Mouse (Mus musculus) embryonic facial prominence, embryonic 12.5 days (tissue): ENCODE data around the gene Mrpl47. TPM values are rescaled to one million over a fixed set of nuclear protein-coding genes. Genes with fewer than 3 reads are reported as not detected.
"Not testable (repeated sequence)": the region's sequence is repeated elsewhere in the genome, so short reads cannot be mapped to it uniquely, and the experiment has no call there.

ENCODE experiments used
- ATAC-seq: fragments of 200-750 bp; cut with Nextera tagmentation; 2 replicates; pipeline ENCODE4 v1.8.0; 2017; ENCODE audit not compliant: insufficient number of reproducible peaks, insufficient read depth, low FRiP score, low TSS enrichment
- H3K27ac ChIP-seq: fragments of 300-500 bp; sonication (generic); 2 replicates; pipeline ENCODE4 v1.5.1; 2016; ENCODE audit warnings: mild to moderate bottlenecking
- H3K27me3 ChIP-seq: fragments of 300-500 bp; sonication (generic); 2 replicates; pipeline ENCODE4 v1.6.1; 2016; ENCODE audit warnings: mild to moderate bottlenecking, moderate library complexity
- H3K36me3 ChIP-seq: fragments of 300-500 bp; sonication (generic); 2 replicates; pipeline ENCODE4 v1.6.1; 2016; ENCODE audit warnings: mild to moderate bottlenecking
- H3K4me1 ChIP-seq: fragments of 300-500 bp; sonication (generic); 2 replicates; pipeline ENCODE4 v1.6.1; 2016
- H3K4me2 ChIP-seq: fragments of 300-500 bp; sonication (generic); replicated peaks from 2 replicates; pipeline ENCODE4 v1.6.1; 2016; ENCODE audit warnings: mild to moderate bottlenecking, moderate library complexity
- H3K4me3 ChIP-seq: fragments of 300-500 bp; sonication (generic); 2 replicates; pipeline ENCODE4 v1.5.1; 2016; ENCODE audit warnings: mild to moderate bottlenecking
- H3K9ac ChIP-seq: fragments of 300-500 bp; sonication (generic); 2 replicates; pipeline ENCODE4 v1.6.1; 2016; ENCODE audit warnings: mild to moderate bottlenecking, moderate library complexity
- H3K9me3 ChIP-seq: fragments of 300-500 bp; sonication (generic); 2 replicates; pipeline ENCODE4 v1.6.1; 2016; ENCODE audit warnings: mild to moderate bottlenecking, moderate library complexity
- WGBS: fragments of 180-500 bp; shearing (Covaris S2); methylation state at CpG from one replicate; pipeline ENCODE4 v1.1.7; 2016; 5-methylcytosine and 5-hydroxymethylcytosine counted together
- polyA plus RNA-seq: library from polyadenylated mRNA; unstranded; fragments of >200 nt; fragmentation: Nextera tagmentation; extraction: Ambion mirVana; gene quantifications from 2 replicates; pipeline ENCODE4 v1.2.1, GENCODE M21; 2016

Mrpl47 gene
- polyA plus RNA-seq, result 37.0 and 38.1 TPM in 2 replicates

DNA sequence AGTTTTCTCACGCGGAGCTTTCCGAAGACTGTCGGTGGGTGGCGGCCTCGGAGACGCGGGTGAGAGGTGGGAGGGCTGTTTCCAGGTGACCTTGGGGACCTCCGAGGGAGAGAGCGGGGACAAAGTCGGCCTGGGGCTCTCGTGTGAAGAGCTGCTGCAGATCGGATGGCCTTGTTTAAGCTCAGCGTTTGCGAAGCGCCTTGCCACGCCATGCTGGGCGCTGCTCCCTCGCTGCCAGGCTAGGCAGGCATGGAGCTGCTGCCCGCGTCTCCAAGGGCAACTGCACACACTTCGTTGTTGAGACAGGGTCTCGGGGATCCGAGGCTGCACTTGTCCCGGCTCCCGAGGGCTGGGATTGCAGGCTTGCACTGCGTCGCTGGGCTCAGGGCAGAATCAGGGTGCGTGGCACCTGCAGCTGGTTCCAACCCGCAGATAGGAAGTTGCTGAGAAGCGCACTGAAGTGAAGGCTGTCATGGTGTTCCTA, at the start of gene Mrpl47:
Gene Mrpl47 (minus strand): TSS at position 434 of the 484 bp plus-strand sequence.
- H3K27ac ChIP-seq, result peak within 1 kb of the TSS; percentile 70
- under 1% methylated on average over 31 of the region's 31 CpGs for WGBS
- H3K27me3 ChIP-seq, result no peaks in the 10 kb centered on the region
- peaks cover 16% of the 10 kb centered on the region for H3K36me3 ChIP-seq
- ATAC-seq, result peak; percentile 38
- peak within 1 kb of the TSS; percentile 95 for H3K4me3 ChIP-seq
- peak within 1 kb of the TSS; percentile 81 for H3K9ac ChIP-seq
- H3K4me1 ChIP-seq, result peaks cover 20% of the 10 kb centered on the region
- no peaks in the 10 kb centered on the region for H3K9me3 ChIP-seq
- H3K4me2 ChIP-seq, result peak within 1 kb of the TSS; percentile 86

DNA sequence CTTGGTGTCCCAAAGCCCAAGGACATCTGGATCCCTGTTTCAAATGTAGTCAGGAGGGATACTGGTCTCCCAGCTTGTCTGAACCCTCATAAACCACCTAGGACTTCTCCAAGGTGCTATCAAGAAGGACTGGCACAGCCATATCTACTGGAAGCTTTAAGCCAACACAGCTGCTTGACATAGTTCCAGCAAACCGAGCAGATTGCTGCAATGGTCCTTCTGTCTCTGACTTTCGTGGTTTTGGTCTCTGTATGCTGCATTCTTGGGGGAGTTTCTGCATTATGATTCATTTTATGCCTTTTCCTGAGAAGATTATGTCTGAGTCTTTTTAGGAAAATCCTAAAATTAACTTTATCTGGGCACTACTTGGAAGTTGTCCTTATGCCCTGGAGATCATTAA, 33.4 kb upstream of the Mrpl47 start:
- 80% methylated on average over 2 of the region's 2 CpGs for WGBS
- no peaks in the 10 kb centered on the region for H3K4me1 ChIP-seq
- no peaks in the 10 kb centered on the region for H3K9me3 ChIP-seq
- H3K27me3 ChIP-seq, result no peaks in the 10 kb centered on the region
- no peak overlapping the region for H3K4me2 ChIP-seq
- no peak overlapping the region for H3K27ac ChIP-seq
- ATAC-seq, result no peak
- H3K4me3 ChIP-seq, result no peak overlapping the region
- no peak overlapping the region for H3K9ac ChIP-seq
- H3K36me3 ChIP-seq, result no peaks in the 10 kb centered on the region

DNA sequence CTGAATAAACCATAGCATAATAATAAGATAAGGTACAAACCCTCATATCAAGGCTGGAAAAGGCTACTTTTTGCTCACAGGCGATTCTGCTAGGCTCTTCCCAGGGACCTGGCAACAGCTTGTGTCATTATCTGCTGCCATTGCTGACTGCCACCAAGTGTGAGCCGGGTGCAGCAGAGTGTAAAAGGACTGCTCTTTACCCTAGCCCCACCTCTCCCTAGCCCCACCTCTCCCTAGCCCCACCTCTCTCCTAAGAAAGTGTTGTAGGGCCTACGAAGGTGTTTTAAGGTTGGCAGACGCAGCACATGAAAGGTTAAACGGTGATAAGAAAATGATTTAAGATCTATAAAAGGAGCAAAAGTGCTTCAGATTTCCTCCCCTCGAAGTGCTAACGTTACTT, 26.5 kb upstream of the Mrpl47 start:
- H3K9me3 ChIP-seq, result no peaks in the 10 kb centered on the region
- no peak for ATAC-seq
- WGBS, result 51% methylated on average over 7 of the region's 7 CpGs
- H3K4me1 ChIP-seq, result no peaks in the 10 kb centered on the region
- H3K9ac ChIP-seq, result no peak overlapping the region
- H3K27me3 ChIP-seq, result no peaks in the 10 kb centered on the region
- no peak overlapping the region for H3K4me2 ChIP-seq
- H3K36me3 ChIP-seq, result no peaks in the 10 kb centered on the region
- H3K27ac ChIP-seq, result no peak overlapping the region
- no peak overlapping the region for H3K4me3 ChIP-seq

DNA sequence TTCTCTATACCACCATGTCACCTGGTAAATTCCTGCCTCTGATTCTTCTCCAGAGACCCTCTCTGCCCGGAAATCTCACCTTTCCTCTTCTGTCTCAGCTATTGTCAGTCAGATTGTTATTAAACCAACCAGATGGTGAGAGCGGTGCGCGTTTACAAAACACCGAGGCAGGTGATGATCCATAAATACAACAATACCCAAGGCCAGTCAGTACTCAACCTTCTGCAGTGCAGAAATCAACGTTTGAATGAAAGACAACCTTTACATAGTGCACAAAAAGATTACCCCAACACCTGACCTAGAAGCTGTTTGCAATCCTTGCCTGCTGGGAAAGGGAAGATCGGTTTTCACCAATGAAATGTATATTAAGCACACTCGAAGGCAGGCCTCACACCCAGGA, 25.6 kb upstream of the Mrpl47 start:
- no peaks in the 10 kb centered on the region for H3K36me3 ChIP-seq

DNA sequence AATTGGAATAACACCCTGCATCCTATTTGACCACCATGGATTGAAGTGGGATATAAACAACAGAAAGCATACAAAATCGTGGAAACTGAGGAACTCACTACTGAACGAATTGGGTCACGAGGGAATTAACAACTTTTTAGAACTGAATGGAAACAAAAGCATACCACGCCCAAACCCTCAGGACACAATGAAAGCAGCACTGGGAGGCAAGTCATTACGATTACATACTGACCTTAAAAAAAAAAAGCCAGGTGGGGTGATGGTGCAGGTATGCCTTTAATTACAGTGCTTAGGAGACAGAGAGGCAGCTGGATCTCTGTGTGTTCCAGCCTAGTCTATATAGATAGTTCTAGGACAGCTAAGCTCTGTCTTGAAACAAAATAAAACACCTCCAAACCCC, 21.8 kb upstream of the Mrpl47 start:
- peaks cover 6% of the 10 kb centered on the region; the same call in 1 of the 2 replicates for H3K36me3 ChIP-seq
- 60% methylated on average over 5 of the region's 5 CpGs for WGBS
- H3K9me3 ChIP-seq, result no peaks in the 10 kb centered on the region
- no peaks in the 10 kb centered on the region for H3K4me1 ChIP-seq
- no peak for ATAC-seq
- no peak overlapping the region for H3K27ac ChIP-seq
- no peaks in the 10 kb centered on the region for H3K27me3 ChIP-seq
- no peak overlapping the region for H3K4me3 ChIP-seq
- H3K4me2 ChIP-seq, result no peak overlapping the region
- no peak overlapping the region for H3K9ac ChIP-seq

More for the DNA sequence above, 25.6 kb upstream of the Mrpl47 start:
- Histone ChIP-seq H3K27me3 (no peaks in the 10 kb centered on the region), H3K4me1 (no peaks in the 10 kb centered on the region), H3K4me3 (no peak overlapping the region), H3K4me2 (no peak overlapping the region), H3K27ac (no peak overlapping the region), H3K9ac (no peak overlapping the region), H3K9me3 (no peaks in the 10 kb centered on the region)
- 56% methylated on average over 8 of the region's 8 CpGs for WGBS
- ATAC-seq, result no peak

DNA sequence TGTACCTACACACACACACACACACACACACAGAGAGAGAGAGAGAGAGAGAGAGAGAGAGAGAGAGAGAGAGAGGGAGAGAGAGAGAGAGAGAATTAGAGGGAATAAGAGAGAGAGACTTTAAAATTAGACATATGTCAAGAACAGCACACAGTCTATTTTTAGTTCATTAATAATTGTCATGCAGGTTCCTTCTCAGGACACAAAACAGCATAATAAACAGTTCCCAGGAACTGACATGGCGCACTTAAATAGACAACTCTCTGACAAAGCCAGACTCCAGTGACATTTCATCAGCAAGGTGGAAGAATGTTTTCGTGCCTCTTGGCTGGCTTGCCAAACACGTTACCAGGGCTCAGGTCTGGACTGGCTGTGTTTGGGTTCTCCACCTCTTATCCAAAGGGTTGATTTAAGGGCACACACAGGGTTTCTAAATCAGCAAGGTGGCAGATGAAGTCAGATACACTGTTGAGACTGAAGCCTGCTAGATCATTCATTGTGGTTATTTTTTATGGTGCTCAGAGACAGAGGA, 17.0 kb upstream of the Mrpl47 start:
- Histone ChIP-seq H3K27ac (no peak overlapping the region), H3K9ac (no peak overlapping the region), H3K4me3 (no peak overlapping the region), H3K9me3 (no peaks in the 10 kb centered on the region), H3K4me1 (no peaks in the 10 kb centered on the region), H3K27me3 (no peaks in the 10 kb centered on the region), H3K4me2 (no peak overlapping the region), H3K36me3 (peaks cover 42% of the 10 kb centered on the region)
- no peak for ATAC-seq
- 85% methylated on average over 3 of the region's 3 CpGs for WGBS

DNA sequence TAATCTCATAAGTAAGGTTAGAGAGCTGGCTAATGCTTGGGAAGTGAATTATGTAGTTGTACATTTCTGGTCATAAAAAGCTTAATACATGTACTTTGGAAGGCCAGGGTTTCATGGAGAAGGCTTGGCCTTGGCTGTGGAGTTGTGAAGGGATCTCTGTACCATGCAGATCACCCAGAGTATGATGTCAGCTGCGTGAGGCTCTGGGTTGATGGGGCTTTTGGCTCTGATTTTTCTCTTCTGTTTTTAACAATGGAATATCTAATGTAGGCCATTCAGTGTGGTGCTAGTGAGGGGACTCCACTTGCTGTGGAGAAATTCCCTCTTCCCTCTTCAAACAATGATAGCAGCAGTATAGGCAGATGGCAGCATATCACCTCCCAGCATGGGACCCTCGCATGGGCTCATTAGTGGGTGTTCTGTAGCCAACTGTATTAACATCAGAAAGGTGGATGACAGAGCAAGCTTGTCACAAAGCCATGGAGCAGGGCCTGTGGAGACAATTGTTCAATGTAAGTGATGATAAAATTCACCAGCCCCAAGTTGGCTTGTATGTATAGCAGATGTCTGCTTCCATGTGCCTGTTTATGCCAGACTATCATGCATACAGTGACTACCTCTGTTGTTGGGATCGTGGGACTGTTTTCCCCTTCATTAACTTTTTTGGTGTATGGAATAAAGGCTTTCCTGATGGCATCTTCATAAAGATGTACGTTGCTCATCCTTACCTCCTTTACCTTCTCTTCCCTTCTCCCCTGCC, 12.6 kb upstream of the Mrpl47 start:
- Histone ChIP-seq H3K4me2 (no peak overlapping the region), H3K9ac (no peak overlapping the region), H3K27ac (no peak overlapping the region), H3K27me3 (no peaks in the 10 kb centered on the region), H3K4me1 (no peaks in the 10 kb centered on the region), H3K36me3 (peaks cover 74% of the 10 kb centered on the region), H3K4me3 (no peak overlapping the region), H3K9me3 (no peaks in the 10 kb centered on the region)
- no peak for ATAC-seq
- 96% methylated on average over 4 of the region's 4 CpGs for WGBS

DNA sequence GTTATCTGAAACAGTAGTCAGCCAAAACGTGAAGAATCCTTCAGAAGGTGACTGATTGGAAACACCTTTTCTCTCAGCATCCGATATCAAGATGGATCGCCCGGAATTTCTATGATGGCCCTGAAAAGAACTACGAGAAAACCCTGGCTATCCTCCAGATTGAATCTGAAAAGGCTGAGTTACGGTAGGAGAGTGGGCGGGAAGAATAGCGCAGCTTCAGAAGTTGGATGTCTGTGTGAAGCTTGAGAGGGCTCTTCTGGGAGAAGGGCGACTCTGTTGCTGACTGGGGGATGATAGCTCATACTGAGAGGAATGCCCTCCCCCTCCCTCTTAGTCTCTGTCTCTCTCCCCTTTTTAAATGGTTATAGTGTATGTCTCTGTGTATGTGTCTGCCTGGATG, 11.0 kb upstream of the Mrpl47 start:
- ATAC-seq, result no peak
- Histone ChIP-seq H3K4me1 (no peaks in the 10 kb centered on the region), H3K9ac (no peak overlapping the region), H3K27me3 (no peaks in the 10 kb centered on the region), H3K9me3 (no peaks in the 10 kb centered on the region), H3K27ac (no peak overlapping the region), H3K4me2 (no peak overlapping the region), H3K36me3 (peaks cover 66% of the 10 kb centered on the region), H3K4me3 (no peak overlapping the region)
- 88% methylated on average over 9 of the region's 9 CpGs for WGBS

DNA sequence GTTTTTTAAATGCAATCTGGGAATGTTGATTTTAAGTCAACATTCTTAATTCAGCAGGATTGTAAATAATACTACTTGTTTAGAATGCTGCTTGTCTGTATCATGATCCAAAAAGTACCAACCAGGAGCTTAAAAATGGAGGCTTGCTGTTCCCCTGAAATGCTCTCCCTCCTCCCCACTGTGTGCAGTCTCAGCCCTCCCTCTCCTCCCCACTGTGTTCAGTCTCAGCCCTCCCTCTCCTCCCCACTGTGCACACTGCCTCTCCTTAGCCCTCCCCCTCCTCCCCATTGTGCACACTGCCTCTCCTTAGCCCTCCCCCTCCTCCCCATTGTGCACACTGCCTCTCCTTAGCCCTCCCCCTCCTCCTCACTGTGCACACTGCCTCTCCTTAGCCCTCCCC, 8.0 kb upstream of the Mrpl47 start:
- not testable (repeated sequence) for ATAC-seq, H3K27me3 ChIP-seq, H3K4me1 ChIP-seq, H3K4me3 ChIP-seq, H3K27ac ChIP-seq, H3K9ac ChIP-seq, H3K4me2 ChIP-seq, H3K9me3 ChIP-seq
- peaks cover 45% of the 10 kb centered on the region for H3K36me3 ChIP-seq

DNA sequence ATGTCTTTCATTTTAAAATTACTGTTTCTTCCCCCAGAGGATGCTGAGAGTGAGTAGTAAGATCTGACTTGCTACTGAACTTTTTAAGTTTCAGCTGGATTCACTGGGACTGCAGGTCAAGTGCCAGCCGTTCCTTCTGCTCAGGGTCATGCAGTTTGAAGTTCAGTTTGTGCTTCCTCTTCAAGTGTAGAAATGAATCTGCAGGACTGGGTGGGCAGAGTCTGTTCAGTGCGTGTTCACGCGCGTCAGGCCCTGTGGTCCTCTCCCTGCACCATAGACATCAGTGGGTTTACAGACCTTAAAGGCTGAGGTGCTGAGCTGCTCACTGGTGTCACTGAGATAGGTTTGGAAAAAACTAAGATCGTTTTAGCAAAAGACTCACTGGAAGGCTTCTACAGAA, 7.6 kb upstream of the Mrpl47 start:
- H3K4me1 ChIP-seq, result no peaks in the 10 kb centered on the region
- no peaks in the 10 kb centered on the region for H3K9me3 ChIP-seq
- WGBS, result 94% methylated on average over 6 of the region's 6 CpGs
- no peak overlapping the region for H3K9ac ChIP-seq
- H3K4me2 ChIP-seq, result no peak overlapping the region
- H3K27ac ChIP-seq, result no peak overlapping the region
- ATAC-seq, result no peak
- no peak overlapping the region for H3K4me3 ChIP-seq
- H3K27me3 ChIP-seq, result no peaks in the 10 kb centered on the region
- peaks cover 43% of the 10 kb centered on the region for H3K36me3 ChIP-seq

DNA sequence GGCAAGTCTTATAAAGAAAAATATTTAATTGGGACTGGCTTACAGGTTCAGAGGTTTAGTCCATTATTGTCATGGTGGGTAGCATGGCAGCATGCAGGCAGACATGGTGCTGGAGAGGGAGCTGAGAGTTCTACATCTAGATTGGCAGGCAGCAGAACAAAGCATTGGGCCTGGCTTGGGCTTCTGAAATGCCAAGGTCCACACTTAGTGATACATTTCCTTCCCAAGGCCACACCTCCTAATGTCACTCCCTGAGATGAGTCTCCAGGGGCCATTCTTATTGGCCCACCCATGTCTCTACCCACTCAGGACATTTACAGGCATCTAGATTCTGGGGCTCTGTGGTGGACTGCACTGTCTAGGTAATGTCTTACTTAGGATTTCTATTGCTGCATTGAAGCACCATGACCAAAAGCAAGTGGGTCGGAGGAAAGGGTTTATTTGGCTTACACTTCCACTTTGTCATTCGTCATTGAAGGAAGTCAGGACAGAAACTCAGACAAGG, 4.9 kb upstream of the Mrpl47 start:
- Histone ChIP-seq H3K4me3 (no peak overlapping the region), H3K9me3 (no peaks in the 10 kb centered on the region), H3K9ac (no peak overlapping the region), H3K27ac (no peak overlapping the region), H3K4me2 (no peak overlapping the region), H3K36me3 (peaks cover 23% of the 10 kb centered on the region), H3K4me1 (peaks cover 16% of the 10 kb centered on the region), H3K27me3 (no peaks in the 10 kb centered on the region)
- 82% methylated on average over 2 of the region's 2 CpGs for WGBS
- ATAC-seq, result no peak

DNA sequence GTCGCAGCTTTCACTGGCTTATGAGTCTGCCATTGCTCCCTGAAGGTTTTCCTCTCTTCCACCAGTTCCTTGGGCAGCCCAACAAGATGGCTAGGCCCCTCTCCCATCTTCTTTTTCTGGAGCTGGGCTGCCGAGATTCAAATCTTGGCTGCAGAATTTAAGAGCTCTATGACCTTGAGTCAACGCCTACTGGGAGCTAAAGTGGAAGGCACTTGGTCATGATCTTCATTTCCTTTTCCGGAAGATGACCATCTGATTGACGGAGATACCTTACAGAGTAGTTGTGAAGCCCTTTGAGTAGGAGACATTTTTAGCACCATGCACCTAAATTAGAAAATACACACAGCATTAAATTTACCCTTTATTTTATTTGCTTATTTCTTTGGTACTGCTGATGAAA, 1.1 kb upstream of the Mrpl47 start:
- no peak for ATAC-seq
- H3K9me3 ChIP-seq, result no peaks in the 10 kb centered on the region
- no peaks in the 10 kb centered on the region for H3K27me3 ChIP-seq
- no peak overlapping the region for H3K4me2 ChIP-seq
- 93% methylated on average over 5 of the region's 5 CpGs for WGBS
- no peak overlapping the region for H3K27ac ChIP-seq
- H3K9ac ChIP-seq, result no peak overlapping the region
- peaks cover 8% of the 10 kb centered on the region; the same call in 1 of the 2 replicates for H3K36me3 ChIP-seq
- H3K4me3 ChIP-seq, result no peak overlapping the region; the same call in 1 of the 2 replicates
- peaks cover 20% of the 10 kb centered on the region for H3K4me1 ChIP-seq
